Mouse (Mus musculus): ENCODE measurements at regions not wholly inside any gene's neighbourhood (a gene's known extent, or its start where the extent isn't known, plus 50 kb on each side); places are given as distances from the start of the nearest gene placed in this dataset.
"Not testable (repeated sequence)": the region's sequence is repeated elsewhere in the genome, so short reads cannot be mapped to it uniquely, and the experiment has no call there.

- ATAC-seq (replicated peaks; ENCODE audit: low read depth, poor library complexity, severe bottlenecking): peak; percentile 42; the same call in 1 of the 2 replicates
Measured at GRCm38 (mm10) chr6:37744679-37745078, 125.9 kb upstream of the Trim24 start.

GRCm38 (mm10) chr6:37745393-37746100, 125.1 kb upstream of the Trim24 start:
- peak; percentile 52 for ATAC-seq (replicated peaks; ENCODE audit: low read depth, poor library complexity, severe bottlenecking)

- ATAC-seq (replicated peaks; ENCODE audit: low read depth, poor library complexity, severe bottlenecking): not testable (repeated sequence)
Measured at GRCm38 (mm10) chr6:37747793-37748192, 122.8 kb upstream of the Trim24 start.

GRCm38 (mm10) chr6:37748296-37748980, 122.2 kb upstream of the Trim24 start:
- no peak for ATAC-seq (replicated peaks; ENCODE audit: low read depth, poor library complexity, severe bottlenecking)

GRCm38 (mm10) chr6:37749016-37749415, 121.6 kb upstream of the Trim24 start:
- ATAC-seq (replicated peaks; ENCODE audit: low read depth, poor library complexity, severe bottlenecking): no peak

- no peak for ATAC-seq (replicated peaks; ENCODE audit: low read depth, poor library complexity, severe bottlenecking)
Measured at GRCm38 (mm10) chr6:37750271-37750670, 120.3 kb upstream of the Trim24 start.

GRCm38 (mm10) chr6:37751701-37752100, 118.9 kb upstream of the Trim24 start:
- no peak for ATAC-seq (replicated peaks; ENCODE audit: low read depth, poor library complexity, severe bottlenecking)

- ATAC-seq (replicated peaks; ENCODE audit: low read depth, poor library complexity, severe bottlenecking): not testable (repeated sequence)
Measured at GRCm38 (mm10) chr6:37761003-37761402, 109.6 kb upstream of the Trim24 start.

GRCm38 (mm10) chr6:37763036-37763435, 107.6 kb upstream of the Trim24 start:
- no peak for ATAC-seq (replicated peaks; ENCODE audit: low read depth, poor library complexity, severe bottlenecking)

GRCm38 (mm10) chr6:37767690-37768089, 102.9 kb upstream of the Trim24 start:
- ATAC-seq (replicated peaks; ENCODE audit: low read depth, poor library complexity, severe bottlenecking): no peak

GRCm38 (mm10) chr6:37773294-37773693, 97.3 kb upstream of the Trim24 start:
- ATAC-seq (replicated peaks; ENCODE audit: low read depth, poor library complexity, severe bottlenecking): no peak

GRCm38 (mm10) chr6:37775151-37775550, 95.5 kb upstream of the Trim24 start:
- ATAC-seq (replicated peaks; ENCODE audit: low read depth, poor library complexity, severe bottlenecking): no peak

GRCm38 (mm10) chr6:37779893-37780292, 90.7 kb upstream of the Trim24 start:
- ATAC-seq (replicated peaks; ENCODE audit: low read depth, poor library complexity, severe bottlenecking): no peak

GRCm38 (mm10) chr6:37781894-37782293, 88.7 kb upstream of the Trim24 start:
- no peak for ATAC-seq (replicated peaks; ENCODE audit: low read depth, poor library complexity, severe bottlenecking)

GRCm38 (mm10) chr6:37785280-37785679, 85.3 kb upstream of the Trim24 start:
- not testable (repeated sequence) for ATAC-seq (replicated peaks; ENCODE audit: low read depth, poor library complexity, severe bottlenecking)

GRCm38 (mm10) chr6:37785741-37786140, 84.9 kb upstream of the Trim24 start:
- ATAC-seq (replicated peaks; ENCODE audit: low read depth, poor library complexity, severe bottlenecking): no peak

GRCm38 (mm10) chr6:37787858-37788257, 82.8 kb upstream of the Trim24 start:
- not testable (repeated sequence) for ATAC-seq (replicated peaks; ENCODE audit: low read depth, poor library complexity, severe bottlenecking)

GRCm38 (mm10) chr6:37790878-37791277, 79.7 kb upstream of the Trim24 start:
- ATAC-seq (replicated peaks; ENCODE audit: low read depth, poor library complexity, severe bottlenecking): no peak

- ATAC-seq (replicated peaks; ENCODE audit: low read depth, poor library complexity, severe bottlenecking): no peak
Measured at GRCm38 (mm10) chr6:37794211-37794610, 76.4 kb upstream of the Trim24 start.

GRCm38 (mm10) chr6:37795001-37795400, 75.6 kb upstream of the Trim24 start:
- no peak for ATAC-seq (replicated peaks; ENCODE audit: low read depth, poor library complexity, severe bottlenecking)

- ATAC-seq (replicated peaks; ENCODE audit: low read depth, poor library complexity, severe bottlenecking): no peak
Measured at GRCm38 (mm10) chr6:37803231-37803630, 67.4 kb upstream of the Trim24 start.

GRCm38 (mm10) chr6:37805896-37806295, 64.7 kb upstream of the Trim24 start:
- ATAC-seq (replicated peaks; ENCODE audit: low read depth, poor library complexity, severe bottlenecking): not testable (repeated sequence)

All from common myeloid progenitor, adult 5-6 weeks (primary cell).